Mouse (Mus musculus) limb, embryonic 14.5 days (tissue): ENCODE measurements around the gene Pygm. TPM values are rescaled to one million over a fixed set of nuclear protein-coding genes. Genes with fewer than 3 reads are reported as not detected.

Experiments
- ATAC-seq: fragments of 200-750 bp; cut with Nextera tagmentation; 2 replicates; pipeline ENCODE4 v1.8.0; 2017; ENCODE audit warnings: low read depth, moderate number of reproducible peaks, moderate TSS enrichment; ENCODE audit not compliant: low FRiP score
- DNase-seq: peaks from one replicate; pipeline ENCODE4 v3.0.0-alpha.2; 2015; ENCODE audit warnings: low spot score
- H3K27ac ChIP-seq: fragments of 300-500 bp; sonication (generic); replicated peaks from 2 replicates; pipeline ENCODE4 v1.5.1; 2014; ENCODE audit warnings: low read depth, mild to moderate bottlenecking, low read length, moderate library complexity, mixed read lengths
- H3K27me3 ChIP-seq: fragments of 300-500 bp; sonication (generic); 2 replicates; pipeline ENCODE4 v1.6.1; 2014; ENCODE audit warnings: low read length, mixed read lengths; ENCODE audit not compliant: control insufficient read depth, insufficient read depth
- H3K36me3 ChIP-seq: fragments of 300-500 bp; sonication (generic); 2 replicates; pipeline ENCODE4 v1.6.1; 2014; ENCODE audit warnings: mild to moderate bottlenecking, low read length, moderate library complexity, mixed read lengths; ENCODE audit not compliant: control insufficient read depth, insufficient read depth
- H3K4me1 ChIP-seq: fragments of 300-500 bp; sonication (generic); 2 replicates; pipeline ENCODE4 v1.6.1; 2014; ENCODE audit warnings: antibody characterized with exemption, low read length, mixed read lengths; ENCODE audit not compliant: control insufficient read depth, insufficient read depth
- H3K4me2 ChIP-seq: fragments of 300-500 bp; sonication (generic); replicated peaks from 2 replicates; pipeline ENCODE4 v1.6.1; 2014; ENCODE audit warnings: low read depth, mild to moderate bottlenecking, low read length, moderate library complexity; ENCODE audit not compliant: severe bottlenecking
- H3K4me3 ChIP-seq: fragments of 300-500 bp; sonication (generic); replicated peaks from 2 replicates; pipeline ENCODE4 v1.5.1; 2014; ENCODE audit warnings: low read length
- H3K9ac ChIP-seq: fragments of 300-500 bp; sonication (generic); 2 replicates; pipeline ENCODE4 v1.6.1; 2014; ENCODE audit warnings: mild to moderate bottlenecking, low read depth, low read length, moderate library complexity; ENCODE audit not compliant: severe bottlenecking
- H3K9me3 ChIP-seq: fragments of 300-500 bp; sonication (generic); 2 replicates; pipeline ENCODE4 v1.6.1; 2016; ENCODE audit warnings: low read length; ENCODE audit not compliant: control insufficient read depth
- POLR2A ChIP-seq: fragments of 200-500 bp; IDR thresholded peaks from 2 replicates; pipeline ENCODE4 v1.8.0; 2012; ENCODE audit warnings: inconsistent platforms, mild to moderate bottlenecking, moderate library complexity, borderline replicate concordance; ENCODE audit not compliant: insufficient read depth, insufficient read length; ENCODE audit errors: extremely low read depth
- WGBS: fragments of 180-500 bp; shearing (Covaris S2); extraction: QIAGEN DNeasy Blood & Tissue Kit; methylation state at CpG from one replicate; pipeline ENCODE4 v1.1.7; 2014; 5-methylcytosine and 5-hydroxymethylcytosine counted together
- microRNA-seq: library from miRNA; unstranded; fragments of <30 nt; microRNA quantifications from one replicate; pipeline ENCODE4, GENCODE M21; 2016
- polyA plus RNA-seq, 2 experiments: library from polyadenylated mRNA; depleted of rRNA in 1 of 2; stranded (reverse) in 1 of 2; unstranded in 1 of 2; fragments of >200 nt; fragmentation: Nextera tagmentation in 1 of 2; extraction: Ambion mirVana in 1 of 2; gene quantifications; 2 replicates each; pipeline versions ENCODE4 v1.2.1 to v1.2.3; 2012 to 2014

Gene Pygm
- polyA plus RNA-seq, 2 experiments = 22.8 to 23.9 TPM

GRCm38 (mm10) chr19:6428501-6429200, 44.5 kb downstream of the Pygm start:
- WGBS = 2% methylated on average over 39 of the region's 60 CpGs
- Histone ChIP-seq H3K4me3 (peak overlapping the region; percentile 34), H3K9ac (no peak overlapping the region), H3K27ac (no peak overlapping the region), H3K36me3 (no peaks in the 10 kb centered on the region), H3K4me1 (peaks cover 11% of the 10 kb centered on the region), H3K9me3 (no peaks in the 10 kb centered on the region), H3K27me3 (peaks cover 58% of the 10 kb centered on the region), H3K4me2 (peak overlapping the region; percentile 54)
- no peak for TF ChIP-seq POLR2A
- ATAC-seq = no peak
- no peak for DNase-seq

- WGBS = 59% methylated on average over 10 of the region's 10 CpGs
- Histone ChIP-seq H3K27me3 (no peaks in the 10 kb centered on the region; the same call in 1 of the 2 replicates), H3K4me1 (peaks cover 3% of the 10 kb centered on the region; the same call in 1 of the 2 replicates)
Observed at GRCm38 (mm10) chr19:6443016-6443415, 58.8 kb downstream of the Pygm start.

DNA sequence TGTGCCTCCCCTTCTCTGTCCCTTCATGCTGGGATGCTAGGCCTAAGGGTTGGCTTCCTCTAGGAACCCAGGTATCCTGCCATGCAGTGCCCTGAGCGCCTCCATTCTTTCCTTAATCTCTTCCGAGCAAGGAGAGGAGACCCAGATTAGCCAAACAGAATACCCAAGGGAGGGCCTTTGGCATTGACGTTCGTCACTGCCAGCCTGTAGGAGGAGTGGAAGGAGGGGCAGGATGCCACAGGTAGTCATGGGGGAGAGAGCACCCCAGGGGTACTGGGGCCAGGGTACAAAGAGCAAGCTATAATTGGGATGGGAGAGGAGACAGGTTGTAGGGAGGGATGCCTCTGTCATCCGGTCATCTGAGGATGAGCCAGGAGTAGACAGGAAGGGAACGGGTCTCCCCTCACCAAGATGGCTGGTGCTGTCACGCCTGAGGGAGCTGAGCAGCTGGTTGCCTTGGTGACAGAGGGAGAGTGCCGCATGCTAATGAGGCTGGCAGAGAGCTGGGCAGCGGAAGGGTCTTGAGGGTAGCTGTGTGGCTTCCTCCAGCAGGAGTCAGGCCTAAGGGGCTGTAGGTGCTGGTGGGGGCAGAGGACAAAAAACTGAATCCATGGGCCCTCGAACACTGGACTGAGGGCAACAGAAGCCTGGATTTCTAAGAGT, 61.7 kb downstream of the Pygm start:
- no peaks in the 10 kb centered on the region for H3K36me3 ChIP-seq
- no peaks in the 10 kb centered on the region; the same call in 1 of the 2 replicates for H3K27me3 ChIP-seq
- no peaks in the 10 kb centered on the region for H3K9me3 ChIP-seq
- ATAC-seq = no peak
- no peak for DNase-seq
- peaks cover 3% of the 10 kb centered on the region; the same call in 1 of the 2 replicates for H3K4me1 ChIP-seq
- H3K9ac ChIP-seq = peak overlapping the region; percentile 21; the same call in 1 of the 2 replicates
- no peak for TF ChIP-seq POLR2A
- H3K4me2 ChIP-seq = no peak overlapping the region
- no peak overlapping the region for H3K27ac ChIP-seq
- H3K4me3 ChIP-seq = no peak overlapping the region
- WGBS = 43% methylated on average over 10 of the region's 10 CpGs

More at GRCm38 (mm10) chr19:6443016-6443415, 58.8 kb downstream of the Pygm start:
- no peak overlapping the region for H3K4me2 ChIP-seq
- no peak for ATAC-seq
- no peaks in the 10 kb centered on the region for H3K36me3 ChIP-seq
- H3K4me3 ChIP-seq = no peak overlapping the region
- H3K9me3 ChIP-seq = no peaks in the 10 kb centered on the region
- TF ChIP-seq POLR2A = no peak
- DNase-seq = no peak
- H3K9ac ChIP-seq = no peak overlapping the region
- H3K27ac ChIP-seq = no peak overlapping the region

GRCm38 (mm10) chr19:6446736-6447437, 62.7 kb downstream of the Pygm start:
- H3K27me3 ChIP-seq = no peaks in the 10 kb centered on the region; the same call in 1 of the 2 replicates

More at GRCm38 (mm10) chr19:6446736-6447437, 62.7 kb downstream of the Pygm start:
- ATAC-seq (no peak), DNase-seq (no peak)
- Histone ChIP-seq H3K9ac (no peak overlapping the region), H3K4me1 (peaks cover 3% of the 10 kb centered on the region; the same call in 1 of the 2 replicates), H3K9me3 (no peaks in the 10 kb centered on the region), H3K27ac (no peak overlapping the region), H3K4me3 (no peak overlapping the region), H3K36me3 (no peaks in the 10 kb centered on the region), H3K4me2 (peak overlapping the region; percentile 41; the same call in 1 of the 2 replicates)
- 41% methylated on average over 7 of the region's 7 CpGs for WGBS
- TF ChIP-seq POLR2A = no peak

Small RNAs within 50 kb of the gene (microRNA-seq; reads per million reads assigned to microRNA genes)
- gene Mir6989 = not detected

Other genes with a start within 250 kb of the Pygm start
- 0.10 and 0.22 TPM in 2 replicates for gene Batf2, start 243.4 kb upstream of the Pygm start, polyA plus RNA-seq (2012; rRNA removed)
- gene Batf2, start 243.4 kb upstream of the Pygm start, polyA plus RNA-seq (2014; fragmentation: Nextera tagmentation; extraction: Ambion mirVana) = 0.15 TPM in 1 of 2 replicates, not detected in the other
- gene Arl2, start 242.9 kb upstream of the Pygm start, polyA plus RNA-seq (2012; rRNA removed) = 91.9 and 127 TPM in 2 replicates
- 76.0 and 77.5 TPM in 2 replicates for gene Arl2, start 242.9 kb upstream of the Pygm start, polyA plus RNA-seq (2014; fragmentation: Nextera tagmentation; extraction: Ambion mirVana)
- 0.05 and 0.09 TPM in 2 replicates for gene Majin, start 200.0 kb upstream of the Pygm start, polyA plus RNA-seq (2012; rRNA removed)
- gene Majin, start 200.0 kb upstream of the Pygm start, polyA plus RNA-seq (2014; fragmentation: Nextera tagmentation; extraction: Ambion mirVana) = not detected in 2 replicates
- 1.5 and 2.7 TPM in 2 replicates for gene Gpha2, start 158.0 kb upstream of the Pygm start, polyA plus RNA-seq (2012; rRNA removed)
- gene Gpha2, start 158.0 kb upstream of the Pygm start, polyA plus RNA-seq (2014; fragmentation: Nextera tagmentation; extraction: Ambion mirVana) = 1.2 and 2.3 TPM in 2 replicates
- 45.0 and 48.1 TPM in 2 replicates for gene Ppp2r5b, start 148.5 kb upstream of the Pygm start, polyA plus RNA-seq (2012; rRNA removed)
- 27.5 and 27.8 TPM in 2 replicates for gene Ppp2r5b, start 148.5 kb upstream of the Pygm start, polyA plus RNA-seq (2014; fragmentation: Nextera tagmentation; extraction: Ambion mirVana)
- 18.3 and 25.7 TPM in 2 replicates for gene Atg2a, start 142.7 kb upstream of the Pygm start, polyA plus RNA-seq (2012; rRNA removed)
- 10.6 and 14.6 TPM in 2 replicates for gene Atg2a, start 142.7 kb upstream of the Pygm start, polyA plus RNA-seq (2014; fragmentation: Nextera tagmentation; extraction: Ambion mirVana)
- gene Ehd1, start 107.7 kb upstream of the Pygm start, polyA plus RNA-seq (2012; rRNA removed) = 160 and 232 TPM in 2 replicates
- gene Ehd1, start 107.7 kb upstream of the Pygm start, polyA plus RNA-seq (2014; fragmentation: Nextera tagmentation; extraction: Ambion mirVana) = 68.7 and 81.8 TPM in 2 replicates
- gene Cdc42bpg, start 77.9 kb upstream of the Pygm start, polyA plus RNA-seq (2012; rRNA removed) = 15.2 and 17.0 TPM in 2 replicates
- gene Cdc42bpg, start 77.9 kb upstream of the Pygm start, polyA plus RNA-seq (2014; fragmentation: Nextera tagmentation; extraction: Ambion mirVana) = 1.4 and 2.0 TPM in 2 replicates
- gene Men1, start 49.4 kb upstream of the Pygm start, polyA plus RNA-seq (2012; rRNA removed) = 102 and 117 TPM in 2 replicates
- gene Men1, start 49.4 kb upstream of the Pygm start, polyA plus RNA-seq (2014; fragmentation: Nextera tagmentation; extraction: Ambion mirVana) = 60.4 and 65.6 TPM in 2 replicates
- 90.4 and 122 TPM in 2 replicates for gene Map4k2, start 43.3 kb upstream of the Pygm start, polyA plus RNA-seq (2012; rRNA removed)
- gene Map4k2, start 43.3 kb upstream of the Pygm start, polyA plus RNA-seq (2014; fragmentation: Nextera tagmentation; extraction: Ambion mirVana) = 8.8 and 10.5 TPM in 2 replicates
- 252 and 276 TPM in 2 replicates for gene Sf1, start 20.7 kb upstream of the Pygm start, polyA plus RNA-seq (2012; rRNA removed)
- gene Sf1, start 20.7 kb upstream of the Pygm start, polyA plus RNA-seq (2014; fragmentation: Nextera tagmentation; extraction: Ambion mirVana) = 149 and 159 TPM in 2 replicates
- gene Rasgrp2, start 14.9 kb downstream of the Pygm start, polyA plus RNA-seq (2012; rRNA removed) = 27.6 and 38.0 TPM in 2 replicates
- 23.4 and 27.5 TPM in 2 replicates for gene Rasgrp2, start 14.9 kb downstream of the Pygm start, polyA plus RNA-seq (2014; fragmentation: Nextera tagmentation; extraction: Ambion mirVana)
- 3.6 and 6.1 TPM in 2 replicates for gene Nrxn2, start 34.3 kb downstream of the Pygm start, polyA plus RNA-seq (2012; rRNA removed)
- gene Nrxn2, start 34.3 kb downstream of the Pygm start, polyA plus RNA-seq (2014; fragmentation: Nextera tagmentation; extraction: Ambion mirVana) = 1.3 and 2.6 TPM in 2 replicates
- gene Slc22a12, start 158.6 kb downstream of the Pygm start, polyA plus RNA-seq (2012; rRNA removed) = not detected in 2 replicates
- gene Slc22a12, start 158.6 kb downstream of the Pygm start, polyA plus RNA-seq (2014; fragmentation: Nextera tagmentation; extraction: Ambion mirVana) = not detected in 2 replicates